Mouse (Mus musculus) cerebellum, adult 2 months (tissue): ENCODE measurements around the gene Diaph3.

Experiments
- CTCF ChIP-seq: fragments of 200-500 bp; IDR thresholded peaks from 2 replicates; pipeline ENCODE4 v1.5.1; 2011; ENCODE audit warnings: low read depth, mild to moderate bottlenecking, control low read depth, low read length, moderate library complexity, borderline replicate concordance; ENCODE audit not compliant: insufficient read depth
- POLR2A ChIP-seq: fragments of 200-500 bp; IDR thresholded peaks from 2 replicates; pipeline ENCODE4 v1.6.1; 2011; ENCODE audit warnings: low read length, control low read depth, borderline replicate concordance; ENCODE audit not compliant: insufficient read depth

GRCm38 (mm10) chr14:86738916-86739315 lies 402.1 kb downstream of the Diaph3 start:
- TF ChIP-seq CTCF, result no peak
- no peak for TF ChIP-seq POLR2A
